Mouse (Mus musculus) activated CD4-positive, CD25-positive, alpha-beta regulatory T cell, adult 4 months (primary cell): Measurements from ENCODE around the gene Lsg1. TPM values are rescaled to one million over a fixed set of nuclear protein-coding genes. Genes with fewer than 3 reads are reported as not detected.

Experiments used
- ATAC-seq: one replicate; pipeline ENCODE4 v1.8.0; 2017
- polyA plus RNA-seq, 2 experiments: library from polyadenylated mRNA; unstranded; fragments of 100-300 nt; shearing (Covaris generic); gene quantifications; one replicate each; pipeline ENCODE4 v1.2.1; 2017

Gene Lsg1
- polyA plus RNA-seq, 2 experiments from 2014 or later: 54.3 to 65.2 TPM

DNA sequence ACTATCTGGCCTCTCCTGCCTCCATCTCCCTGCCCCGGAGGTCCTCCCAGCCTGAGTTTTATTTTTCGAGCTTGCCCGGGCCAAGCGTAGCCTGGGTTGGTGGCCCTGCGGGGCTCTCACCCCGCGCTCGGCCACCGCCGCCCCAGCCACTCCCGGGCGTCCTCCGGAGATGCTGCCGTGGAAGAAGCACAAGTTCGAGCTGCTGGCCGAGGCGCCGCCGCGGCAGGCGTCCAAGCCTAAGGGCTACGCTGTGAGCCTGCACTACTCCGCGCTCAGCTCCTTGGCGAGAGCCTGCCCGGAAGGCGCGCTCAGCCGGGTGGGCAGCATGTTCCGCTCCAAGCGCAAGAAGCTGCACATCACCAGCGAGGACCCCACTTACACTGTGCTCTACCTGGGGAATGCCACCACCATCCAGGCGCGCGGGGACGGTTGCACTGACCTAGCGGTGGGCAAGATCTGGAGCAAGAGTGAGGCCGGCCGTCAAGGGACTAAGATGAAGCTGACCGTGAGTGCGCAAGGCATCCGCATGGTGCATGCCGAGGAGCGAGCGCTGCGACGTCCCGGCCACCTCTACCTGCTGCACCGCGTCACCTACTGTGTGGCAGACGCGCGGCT is 13.1 kb upstream of the Lsg1 start:
- ATAC-seq: no peak

DNA sequence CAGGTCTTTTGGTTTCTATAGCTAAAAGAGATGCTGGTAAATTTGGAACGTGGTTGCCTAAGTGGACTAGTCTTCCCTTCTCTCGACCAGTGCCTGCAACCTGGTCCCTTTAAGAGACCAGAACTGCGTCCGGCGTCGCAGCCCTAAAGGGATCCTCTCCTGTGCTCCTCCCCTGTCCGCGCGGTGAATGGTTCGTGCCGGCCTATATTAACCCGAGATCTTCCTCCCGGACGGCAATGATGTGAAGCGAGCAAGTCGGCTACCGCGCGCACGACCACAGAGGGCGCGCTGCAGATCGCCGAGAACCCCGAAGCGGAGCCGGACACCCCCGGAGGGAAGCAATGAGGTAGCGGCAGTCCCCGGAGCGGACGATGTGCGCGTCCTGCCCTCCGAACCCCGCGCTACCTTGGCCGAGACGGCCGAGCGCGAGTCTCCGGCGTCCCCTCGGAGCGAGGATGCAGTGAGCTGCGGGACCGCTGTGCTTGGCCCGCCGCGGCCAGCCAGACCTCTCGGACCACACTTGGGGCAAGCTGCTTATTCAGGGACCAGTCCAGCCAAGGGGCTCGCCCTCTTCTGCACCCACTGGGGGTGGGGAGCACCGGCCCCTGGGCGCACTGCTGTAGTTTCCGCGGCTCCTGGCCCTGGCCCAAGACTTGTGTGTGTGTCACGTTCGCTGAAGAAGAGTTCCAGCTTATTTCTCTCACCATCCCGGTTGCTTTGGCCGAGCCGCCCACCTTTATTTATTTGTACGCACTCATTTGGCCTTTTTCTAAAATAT is 12.3 kb upstream of the Lsg1 start, which contains the start of gene Fam43a:
TSS of gene Fam43a (plus strand) at position 233 of the 778 bp plus-strand sequence.
- peak; percentile 78 for ATAC-seq

DNA sequence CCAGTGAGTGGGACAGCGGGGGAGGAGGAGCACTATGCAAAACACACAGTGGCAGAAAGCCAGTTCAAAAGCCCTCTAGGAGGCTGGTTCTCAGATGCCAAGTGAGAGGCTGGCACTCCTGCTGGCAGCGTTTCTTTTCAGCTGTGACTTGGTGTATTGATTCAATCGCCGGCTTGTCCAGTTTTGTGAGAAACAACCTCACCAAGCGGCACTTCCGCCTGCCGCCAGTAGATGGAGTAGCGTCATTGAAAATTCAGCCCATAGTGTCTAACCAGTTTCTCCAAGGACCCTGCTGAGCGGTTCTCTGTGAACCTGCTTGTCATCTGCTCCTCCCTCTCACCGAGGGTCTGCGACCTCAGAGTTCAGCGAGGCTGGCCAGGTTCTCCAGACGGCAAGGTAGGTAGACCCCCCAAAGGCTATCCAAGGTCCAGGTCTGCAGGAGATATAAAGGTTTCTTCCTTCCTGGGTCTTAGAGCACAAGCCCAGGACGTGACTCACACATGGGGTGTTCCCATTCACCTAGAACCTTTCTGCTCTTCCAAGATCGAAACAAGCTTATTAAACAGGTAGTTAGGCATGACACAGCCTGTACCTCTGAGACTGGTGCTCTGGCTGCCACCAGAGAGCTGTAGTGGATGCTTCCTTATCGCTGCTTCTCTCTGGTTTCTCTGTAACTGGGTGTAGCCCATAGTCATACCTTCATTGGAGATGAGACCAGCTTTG is 9.7 kb upstream of the Lsg1 start:
- peak; percentile 62 for ATAC-seq

DNA sequence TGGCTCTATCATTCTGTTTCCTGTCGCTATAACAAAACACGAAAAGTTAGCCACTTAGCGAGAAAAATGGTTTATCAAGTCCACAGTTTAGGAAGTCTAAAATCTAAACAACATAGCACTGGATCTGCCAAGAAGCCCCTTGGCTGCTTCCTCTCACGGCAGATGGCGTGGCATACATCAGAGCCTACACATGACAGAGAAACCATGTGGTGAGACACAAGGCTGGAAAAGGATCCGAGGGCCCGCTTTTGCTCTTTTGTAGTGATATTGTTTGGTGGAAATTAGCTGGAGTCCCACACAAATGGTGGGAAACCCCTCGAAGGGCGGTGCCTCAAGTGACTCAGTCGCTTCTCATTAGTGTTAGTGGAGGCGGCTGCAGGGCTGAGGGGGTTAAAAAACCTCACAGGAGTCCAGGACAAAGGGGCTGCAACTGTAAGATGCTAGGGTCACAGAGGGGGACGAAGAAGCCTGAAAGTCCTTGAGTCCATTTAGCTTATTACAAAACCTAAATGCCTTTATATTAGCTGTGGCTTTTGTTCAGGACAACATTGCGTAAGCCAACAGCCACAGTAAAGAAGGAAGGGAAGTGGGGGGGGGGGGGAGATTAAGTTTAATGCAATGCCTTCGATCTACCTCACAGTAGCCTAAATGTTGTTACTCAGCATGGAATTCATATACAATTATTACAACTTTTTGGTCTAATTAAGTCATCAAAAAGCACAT is 8.6 kb upstream of the Lsg1 start:
- no peak for ATAC-seq

DNA sequence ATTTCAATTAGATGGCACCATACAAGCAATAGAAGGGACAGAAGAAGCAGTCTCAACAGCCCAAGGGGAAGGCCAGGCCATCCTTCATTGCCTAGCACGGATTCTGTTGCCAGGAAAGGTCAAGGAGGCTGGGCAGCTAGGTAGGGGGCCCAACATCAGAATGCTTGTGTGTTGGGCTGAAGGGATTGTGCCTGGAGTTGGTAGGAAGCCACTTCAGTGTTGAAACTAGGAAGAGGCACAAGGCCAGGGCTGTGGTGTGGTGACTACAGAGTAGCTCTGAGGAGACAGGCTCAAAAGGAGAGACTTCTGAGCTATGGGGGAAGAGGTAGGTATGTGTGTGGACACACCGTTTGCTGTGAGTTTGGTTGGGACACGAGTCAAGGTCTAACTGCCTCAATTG is 8.0 kb upstream of the Lsg1 start:
- no peak for ATAC-seq

DNA sequence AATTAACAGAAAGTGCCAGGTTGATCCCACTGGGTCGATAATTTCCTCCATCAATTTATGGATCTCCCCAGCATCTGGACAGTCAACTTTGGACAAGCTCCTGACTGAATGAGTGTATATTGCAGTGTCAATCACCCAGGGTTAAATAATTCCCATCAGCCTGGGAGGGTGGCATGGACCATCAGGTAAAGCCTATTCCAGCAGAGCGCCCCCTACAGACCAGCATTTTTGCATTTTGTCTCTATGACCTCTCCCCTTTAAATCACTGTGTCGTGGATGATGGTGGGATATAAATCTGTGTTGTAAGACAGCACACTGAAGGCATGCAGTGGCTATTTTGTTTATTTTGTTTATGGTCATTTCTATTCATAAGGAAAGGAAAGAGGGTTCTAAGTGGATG is 4.6 kb upstream of the Lsg1 start:
- no peak for ATAC-seq

DNA sequence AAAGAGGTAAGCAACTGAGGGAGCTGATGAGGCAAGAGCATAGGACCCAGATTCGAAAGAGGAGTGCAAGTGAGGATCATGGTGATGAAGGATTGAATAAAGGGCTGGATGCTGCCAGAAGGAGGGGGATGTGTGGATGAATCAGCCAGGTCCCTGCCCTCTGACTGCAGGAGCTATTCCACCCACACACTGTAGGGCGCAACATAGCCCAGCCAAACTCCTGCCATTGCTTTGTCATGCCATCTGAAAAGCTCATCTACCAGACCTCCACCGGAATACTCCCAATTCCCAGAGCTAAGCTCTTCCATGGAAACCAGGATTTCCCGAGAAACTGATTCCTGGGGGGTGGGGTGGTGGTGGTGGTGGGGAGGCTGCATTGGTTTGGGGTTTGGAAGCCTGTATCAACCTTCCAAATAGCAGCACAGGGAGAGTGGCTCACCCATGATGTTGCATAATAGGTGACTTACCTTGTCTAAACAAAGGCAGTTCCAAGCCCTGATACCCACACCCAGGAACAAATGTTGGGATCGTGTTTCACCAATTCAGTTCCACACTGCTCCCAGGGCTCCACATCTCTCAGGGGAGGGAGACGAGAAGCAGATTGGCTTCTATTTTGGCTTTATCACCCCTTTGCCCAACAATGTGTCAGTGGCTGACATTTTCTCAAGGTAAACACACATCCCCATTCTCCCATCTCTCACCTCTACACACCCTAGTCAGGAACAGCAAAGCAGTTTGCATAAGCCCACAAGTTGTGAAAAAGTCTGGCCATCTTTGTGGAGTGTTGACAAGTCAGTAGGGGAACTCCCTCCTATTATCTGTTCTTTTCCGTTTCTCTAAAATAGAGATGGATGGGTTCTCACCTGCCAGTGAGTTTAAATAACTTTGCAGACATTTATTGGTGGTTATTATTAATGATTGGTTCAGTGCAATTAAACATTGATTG is 3.1 kb upstream of the Lsg1 start:
- no peak for ATAC-seq

DNA sequence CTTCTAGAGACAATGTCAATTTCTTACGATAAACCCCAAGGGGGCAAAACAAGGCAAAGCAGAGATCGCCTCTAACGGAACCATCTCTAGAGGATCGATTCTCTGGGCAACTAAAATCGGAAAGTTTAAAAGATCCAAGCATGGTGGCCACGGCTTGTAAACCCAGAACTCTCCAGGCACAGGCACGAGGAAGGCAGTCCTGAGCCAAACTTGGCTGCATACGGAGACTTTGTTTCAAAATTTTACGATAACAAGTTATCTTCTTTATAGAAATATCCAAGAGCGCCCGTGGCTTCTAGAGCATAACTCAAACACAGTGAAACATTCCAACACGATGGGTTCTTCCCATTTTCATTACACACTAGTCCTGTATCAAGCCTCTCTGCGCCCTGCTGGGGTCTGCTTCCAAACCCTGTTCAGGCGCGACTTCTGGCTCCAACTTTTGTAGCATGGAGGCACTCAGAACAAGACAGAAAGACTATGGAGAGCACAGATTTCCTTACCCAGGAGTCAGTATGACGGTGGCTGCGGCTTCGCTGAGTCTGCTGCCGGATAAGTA is 378 bp downstream of the Lsg1 start:
- no peak for ATAC-seq

DNA sequence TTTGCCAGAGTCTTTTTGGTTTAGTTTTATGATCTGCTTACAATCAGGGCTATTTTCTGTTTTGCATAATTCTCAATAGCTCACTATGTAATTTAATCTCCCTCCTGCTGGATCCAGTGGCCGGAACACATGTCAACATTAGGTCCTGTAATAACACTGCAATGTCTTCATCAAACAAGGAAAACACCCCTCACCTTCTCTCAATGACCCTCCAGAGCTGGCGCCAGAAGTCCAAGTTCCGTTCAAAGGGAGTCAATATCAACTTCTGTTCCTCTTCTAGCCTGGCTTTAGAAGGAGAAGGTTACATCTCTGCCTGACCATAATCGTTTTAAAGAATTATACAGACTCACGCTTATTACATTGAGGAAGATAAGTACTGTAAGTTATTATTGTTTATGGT is 6.6 kb downstream of the Lsg1 start:
- no peak for ATAC-seq

DNA sequence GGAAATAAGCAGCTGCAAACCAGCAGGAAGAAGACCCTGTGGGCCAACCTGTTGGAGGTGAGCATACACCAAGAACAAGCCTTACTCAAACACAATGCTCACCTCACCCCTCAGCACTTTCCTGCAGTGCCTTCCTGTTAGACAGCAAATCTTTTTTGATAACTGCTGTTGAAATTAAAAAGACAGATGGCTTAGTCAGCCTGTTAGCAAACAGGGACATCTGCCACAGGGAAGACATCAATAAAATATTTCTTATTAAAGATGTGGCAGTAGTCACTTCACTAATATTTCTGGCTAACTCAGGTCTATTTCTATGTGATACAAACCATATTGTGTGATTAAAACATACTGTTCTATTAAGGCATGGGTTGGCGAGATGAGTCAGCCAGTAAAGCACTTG is 11.0 kb downstream of the Lsg1 start:
- no peak for ATAC-seq

DNA sequence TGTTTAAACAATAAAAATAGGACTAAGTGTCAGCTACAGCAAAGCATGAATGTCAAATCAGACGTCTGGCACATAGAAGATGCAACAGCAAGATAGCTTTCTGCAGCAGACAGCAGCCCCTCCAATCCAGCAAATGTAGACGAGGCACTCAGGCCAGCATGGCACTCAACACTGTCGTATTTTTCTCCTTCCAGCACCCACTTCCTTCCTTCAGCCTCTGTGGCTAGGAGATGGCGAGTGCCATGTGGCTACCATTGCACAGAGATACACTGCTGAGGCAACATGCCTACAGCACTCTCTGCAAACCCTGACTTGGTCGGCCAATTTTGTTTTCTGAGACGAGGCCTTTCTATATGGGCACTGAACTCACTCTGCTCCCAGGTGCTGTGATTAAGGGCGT is 11.6 kb downstream of the Lsg1 start:
- ATAC-seq: no peak

DNA sequence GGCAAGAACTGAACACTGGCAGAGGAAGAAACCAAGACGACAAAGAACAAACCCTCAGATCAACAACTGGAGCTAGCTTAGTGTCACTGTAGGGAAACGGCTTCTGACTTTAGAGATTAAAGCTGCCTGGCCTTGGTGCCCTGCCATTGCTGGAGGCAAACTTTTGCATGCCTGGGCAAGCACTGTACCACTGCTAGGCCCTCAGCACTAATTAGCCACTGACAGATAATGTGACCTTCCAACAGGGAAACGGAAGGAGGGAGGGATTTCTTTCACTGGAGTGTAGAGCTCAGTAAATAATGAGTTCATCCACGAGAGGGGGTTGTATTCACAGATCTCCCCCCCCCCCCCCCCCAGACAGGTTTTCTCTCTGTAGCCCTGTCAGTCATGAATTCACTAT is 15.2 kb downstream of the Lsg1 start:
- ATAC-seq: no peak

DNA sequence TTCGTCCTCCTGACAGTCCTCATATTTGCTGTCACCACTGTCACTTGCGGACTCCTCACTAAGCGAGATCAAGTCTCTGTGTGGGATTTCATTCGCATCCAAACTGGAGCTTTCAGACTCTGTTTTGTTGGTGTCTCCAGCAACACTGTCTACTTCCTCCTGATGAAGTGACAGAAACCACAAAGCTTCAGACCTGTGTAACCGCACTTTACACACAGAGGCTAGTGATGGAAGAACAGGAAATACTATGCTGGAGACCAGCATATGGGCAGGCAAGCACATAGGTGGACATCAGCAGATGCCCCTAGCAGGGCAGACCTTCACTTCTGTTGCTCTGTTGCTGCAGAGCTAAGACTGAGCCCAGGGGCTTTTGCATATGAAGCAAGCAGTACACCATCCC is 16.0 kb downstream of the Lsg1 start:
- ATAC-seq: no peak

DNA sequence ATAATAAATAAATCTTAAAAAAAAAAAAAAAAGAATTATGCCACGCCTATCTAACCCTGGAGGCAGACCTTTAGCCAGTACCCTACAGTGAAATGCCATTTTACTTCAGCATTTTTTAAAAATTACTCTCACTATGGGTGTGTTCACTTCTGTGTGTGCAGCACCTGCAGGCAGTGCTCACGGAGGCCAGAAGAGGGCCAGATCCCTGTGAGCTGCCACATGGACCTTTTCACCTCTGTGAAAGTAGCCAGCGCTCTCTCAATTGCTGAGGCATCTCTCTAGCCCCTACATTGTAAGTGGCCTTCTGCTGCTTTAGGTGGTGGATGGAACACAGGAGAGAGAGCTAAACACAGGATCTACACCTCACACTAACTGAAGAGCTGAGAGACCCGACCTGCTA is 17.2 kb downstream of the Lsg1 start:
- ATAC-seq: no peak

DNA sequence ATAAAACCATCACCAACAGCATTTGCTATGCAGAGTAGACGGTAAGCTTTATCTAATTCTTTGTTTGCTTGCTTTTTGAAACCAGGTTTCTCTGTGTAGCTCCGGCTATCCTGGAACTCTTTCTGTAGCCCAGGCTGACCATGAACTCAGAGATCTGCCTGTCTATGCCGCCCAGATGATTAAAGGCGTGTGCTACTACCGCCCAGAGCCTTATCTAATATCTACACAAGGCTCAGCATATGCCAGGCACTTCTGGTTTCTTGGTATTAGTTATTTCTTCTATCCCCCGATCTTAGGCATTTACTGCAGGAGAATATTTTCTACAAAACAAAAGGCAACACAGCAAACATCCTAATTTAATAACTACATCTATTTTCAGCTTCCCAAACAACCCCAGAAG is 21.8 kb downstream of the Lsg1 start:
- no peak for ATAC-seq

DNA sequence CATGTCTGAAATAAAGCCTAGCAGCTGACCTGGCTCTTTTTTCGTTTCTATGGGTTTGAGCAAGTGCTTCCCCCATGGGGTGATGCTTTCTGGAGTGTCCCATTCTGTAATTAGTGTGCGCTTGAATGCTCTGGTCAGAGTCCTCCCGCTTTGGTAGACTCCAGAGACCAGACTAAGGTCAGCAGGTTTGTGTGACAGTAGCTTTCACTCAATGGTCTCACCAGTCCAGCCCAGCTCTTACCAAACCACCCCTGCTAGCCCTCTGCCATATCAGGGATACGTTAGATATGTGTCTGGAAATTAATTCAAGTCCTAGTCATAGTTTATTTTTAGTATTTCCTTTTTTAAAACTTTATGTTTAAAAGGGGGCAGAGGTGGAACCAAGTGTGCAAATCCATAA is 26.8 kb downstream of the Lsg1 start:
- ATAC-seq: no peak

DNA sequence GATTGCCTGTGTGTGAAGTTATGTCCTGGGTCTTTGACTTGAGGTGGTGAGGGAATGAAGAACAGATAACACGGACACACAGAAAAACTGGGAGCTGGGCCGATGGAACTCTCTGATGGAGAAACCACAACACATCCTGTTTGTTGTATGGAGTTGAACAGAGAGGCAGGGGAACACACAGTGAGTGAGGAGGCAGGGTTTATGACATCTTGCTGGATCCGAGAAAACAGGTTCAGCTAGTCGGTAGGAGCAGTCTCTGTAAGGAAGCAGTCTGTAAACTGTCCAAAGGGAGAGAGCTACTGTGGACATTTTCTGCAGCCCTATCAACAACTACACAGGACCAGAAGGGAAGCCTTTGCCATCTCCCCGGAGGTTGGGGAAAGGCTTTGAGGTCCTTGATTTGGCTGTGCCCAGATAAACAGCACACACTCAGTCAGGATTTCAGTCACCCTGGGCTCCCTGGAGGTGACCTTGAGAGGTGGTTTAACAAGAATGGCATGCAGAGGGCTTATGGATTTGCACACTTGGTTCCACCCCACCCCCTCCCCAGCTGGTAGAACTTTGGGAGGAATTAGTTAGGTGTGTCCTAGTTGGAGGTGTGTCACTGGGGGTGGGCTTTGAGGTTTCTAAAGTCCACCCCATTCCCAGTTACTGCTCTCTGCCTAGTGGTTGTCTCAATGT is 27.9 kb downstream of the Lsg1 start:
- no peak for ATAC-seq

DNA sequence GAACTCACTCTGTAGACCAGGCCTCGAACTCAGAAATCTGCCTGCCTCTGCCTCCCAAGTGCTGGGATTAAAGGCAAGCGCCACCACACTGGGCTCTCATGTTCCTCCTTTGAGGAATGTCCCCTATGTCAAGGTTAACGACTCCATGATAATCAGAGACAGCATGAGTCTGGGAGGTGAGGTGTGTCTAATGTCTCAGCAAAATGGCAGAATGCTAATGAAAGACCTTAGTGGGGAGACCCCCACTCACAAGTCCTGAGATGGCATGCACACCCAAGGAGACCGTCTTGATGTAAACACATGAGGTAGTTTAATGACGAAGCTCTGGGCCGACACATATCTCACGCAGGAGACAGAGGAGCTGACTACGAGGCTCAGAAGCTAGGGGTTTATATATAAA is 33.3 kb downstream of the Lsg1 start:
- no peak for ATAC-seq

DNA sequence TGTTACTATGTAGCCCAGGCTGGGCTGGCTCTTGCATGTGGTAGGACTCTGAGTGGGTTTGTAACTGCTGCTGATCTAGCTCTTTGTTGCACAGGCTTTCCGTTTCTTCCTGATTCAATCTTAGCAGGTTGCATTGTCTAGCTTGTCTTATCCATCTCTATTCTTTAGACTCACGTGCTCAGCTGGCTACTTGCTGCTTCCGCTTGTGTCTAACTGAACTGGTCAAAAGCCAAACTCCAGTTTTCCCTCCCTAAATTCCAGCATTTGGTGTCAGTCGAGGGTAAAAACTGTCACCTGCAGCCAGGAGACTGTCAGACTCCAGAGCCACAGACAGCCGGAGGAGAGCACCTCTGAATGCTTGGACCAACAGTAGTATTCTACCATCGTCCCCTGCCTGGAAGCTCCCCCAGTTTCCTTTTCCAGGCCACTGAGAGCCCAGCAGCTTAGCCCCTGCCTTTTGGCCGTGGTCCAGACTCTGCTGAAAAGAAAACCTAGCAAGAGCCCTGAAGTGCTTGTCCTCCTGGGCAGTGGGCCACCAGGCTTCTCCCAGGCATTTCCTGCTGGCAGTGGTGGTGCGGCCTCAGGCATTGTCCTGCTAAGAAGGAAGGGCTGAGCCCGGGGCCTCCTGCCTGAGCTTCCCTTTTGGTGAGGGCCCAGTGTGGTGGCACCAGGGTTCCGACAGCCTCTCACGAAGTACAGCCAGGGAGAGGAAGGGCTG is 34.6 kb downstream of the Lsg1 start:
- ATAC-seq: no peak

DNA sequence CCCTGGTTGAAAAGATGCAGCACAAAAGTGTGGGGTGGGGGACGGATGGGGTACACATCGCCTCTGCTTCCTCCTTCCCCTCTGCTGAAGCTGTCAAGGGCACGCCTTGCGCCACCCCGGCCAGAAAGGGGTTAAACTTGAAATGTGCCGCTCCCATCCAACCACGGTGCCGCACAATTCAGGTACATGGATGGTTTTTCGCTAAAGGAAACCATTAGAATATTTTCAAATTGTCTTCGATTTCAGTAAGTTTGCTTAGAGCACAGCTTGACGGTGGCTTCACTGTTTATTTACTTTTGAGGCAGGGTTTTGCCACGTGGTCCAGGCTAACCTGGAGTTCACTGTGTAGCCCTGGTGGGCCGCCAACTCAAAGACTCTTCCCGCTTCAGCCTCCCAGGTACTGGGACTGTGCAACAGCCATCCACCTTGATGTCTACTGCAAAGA is 36.6 kb downstream of the Lsg1 start, which contains the start of gene Tmem44:
TSS of gene Tmem44 (minus strand) at position 95 of the 445 bp plus-strand sequence.
- ATAC-seq: peak; percentile 15
